Mouse (Mus musculus): Measurements from ENCODE around the gene Tshz2.

GRCm38 (mm10) chr2:169599591-169599990 is 33.2 kb upstream of the Tshz2 start:
- TF ChIP-seq EP300 (IDR thresholded peaks at IDR 0.05; ENCODE audit: low read depth): no peak
- no peak for TF ChIP-seq CTCF (IDR thresholded peaks at IDR 0.05; ENCODE audit: low read depth)

All from liver, embryonic 14.5 days (tissue).